Comparison of ENCODE assay signal across 8 mouse cellular contexts in the genomic region with DNA sequence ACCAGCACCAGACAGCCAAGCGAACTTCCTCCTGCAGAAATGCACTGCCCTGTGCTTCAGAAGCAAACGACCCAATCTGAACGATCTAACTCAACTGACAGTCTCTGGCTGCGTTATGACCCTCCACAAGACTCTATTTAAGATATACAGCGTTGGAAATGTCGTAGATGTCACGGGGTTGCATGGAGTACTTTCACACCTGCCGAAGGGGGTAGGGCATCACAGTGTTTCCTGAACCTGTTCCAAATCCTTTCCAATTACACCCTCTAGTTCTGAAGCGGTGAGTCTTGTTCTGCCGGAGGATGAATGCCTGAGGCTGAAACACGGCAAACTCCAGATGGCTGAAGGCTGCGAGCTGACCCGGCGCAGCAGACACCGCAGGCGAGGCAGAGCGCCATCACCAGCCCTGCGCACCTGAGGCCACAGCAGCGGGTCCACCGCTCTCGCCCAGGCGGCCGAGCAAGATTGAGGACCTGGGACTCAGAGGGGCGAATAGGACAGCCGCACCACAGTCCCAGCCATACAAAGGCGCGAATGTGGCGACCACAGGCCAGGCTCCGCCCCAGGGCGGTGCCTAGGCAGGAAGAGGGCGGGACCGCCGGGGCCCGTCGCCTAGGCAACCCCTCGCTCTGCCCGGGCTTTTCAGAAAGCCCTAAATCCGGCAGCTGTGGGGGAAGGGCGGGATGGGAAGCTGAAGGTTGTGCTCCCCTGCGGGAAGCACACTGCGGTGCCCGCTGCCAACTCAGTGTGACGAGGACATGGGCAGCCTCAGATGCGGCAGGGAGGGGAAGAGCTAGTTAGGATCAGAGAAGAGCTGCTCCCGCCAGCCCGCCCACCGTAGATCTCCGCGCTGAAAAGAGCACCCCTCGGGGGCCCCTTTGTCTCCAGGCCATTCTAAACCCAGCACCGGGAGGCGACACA. TPM values are rescaled to one million over a fixed set of nuclear protein-coding genes. Genes with fewer than 3 reads are reported as not detected.
DNase-seq lines count a peak whose midpoint lies in the region; ATAC-seq and TF ChIP-seq lines count a peak whose summit lies in the region.

Ing1 (plus strand) TSS at position 773 of the 921 bp plus-strand sequence.

- DNase-seq in forebrain, embryonic 14.5 days (ENCODE audit: low spot score), result peak; percentile 99
- peak; percentile 95 to 97 for DNase-seq in heart, postnatal 14 days
- peak; percentile 95 for DNase-seq in layer of hippocampus, adult 11-12 months (ENCODE audit: low spot score)
- DNase-seq in lung, adult 18-20 months, result peak; percentile 93 to 95
- peak; percentile 94 for DNase-seq in testis, postnatal 14 days (ENCODE audit: low spot score)

- peak within 1 kb of the TSS; percentile 91 for H3K4me3 ChIP-seq in ES-Bruce4 (ENCODE audit: low read depth, low read length)
- peak within 1 kb of the TSS; percentile 71 for H3K4me3 ChIP-seq in forebrain, embryonic 14.5 days (ENCODE audit: low read depth, low read length)
- H3K4me3 ChIP-seq in neural tube, embryonic 15.5 days (replicated peaks), result peak within 1 kb of the TSS; percentile 95

- no peaks in the 10 kb centered on the region for H3K9me3 ChIP-seq in ES-Bruce4 (replicated peaks; ENCODE audit: control insufficient read depth, insufficient read depth, low read length, poor library complexity, severe bottlenecking)
- H3K9me3 ChIP-seq in forebrain, embryonic 14.5 days (replicated peaks; ENCODE audit: control insufficient read depth, low read length), result no peaks in the 10 kb centered on the region
- no peaks in the 10 kb centered on the region for H3K9me3 ChIP-seq in neural tube, embryonic 15.5 days (replicated peaks)

- peak; percentile 54 for ATAC-seq in cerebellum, adult (ENCODE audit: insufficient number of reproducible peaks, low FRiP score, low TSS enrichment)
- peak; percentile 81 for ATAC-seq in forebrain, embryonic 14.5 days
- peak; percentile 87 for ATAC-seq in neural tube, embryonic 15.5 days (ENCODE audit: low FRiP score)

- H3K27ac ChIP-seq in ES-Bruce4 (ENCODE audit: insufficient read depth, low read length), result peak within 1 kb of the TSS; percentile 86
- peak within 1 kb of the TSS; percentile 100 for H3K27ac ChIP-seq in forebrain, embryonic 14.5 days (ENCODE audit: low read depth, low read length)
- peak within 1 kb of the TSS; percentile 100 for H3K27ac ChIP-seq in neural tube, embryonic 15.5 days (replicated peaks)

- H3K27me3 ChIP-seq in ES-Bruce4 (ENCODE audit: control insufficient read depth, insufficient read depth, low read length, poor library complexity, severe bottlenecking), result no peaks in the 10 kb centered on the region
- no peaks in the 10 kb centered on the region for H3K27me3 ChIP-seq in forebrain, embryonic 14.5 days (replicated peaks; ENCODE audit: control insufficient read depth, insufficient read depth, low read length)
- no peaks in the 10 kb centered on the region for H3K27me3 ChIP-seq in neural tube, embryonic 15.5 days (replicated peaks)

- H3K4me1 ChIP-seq in ES-Bruce4 (ENCODE audit: control insufficient read depth, insufficient read depth, low read length), result no peaks in the 10 kb centered on the region
- H3K4me1 ChIP-seq in forebrain, embryonic 14.5 days (ENCODE audit: control insufficient read depth, insufficient read depth, low read length), result peaks cover 14% of the 10 kb centered on the region
- peaks cover 32% of the 10 kb centered on the region for H3K4me1 ChIP-seq in neural tube, embryonic 15.5 days

- no peak for TF ChIP-seq CTCF in ES-Bruce4 (IDR thresholded peaks at IDR 0.05; ENCODE audit: low read depth, low read length)

- H3K36me3 ChIP-seq in ES-Bruce4 (ENCODE audit: control insufficient read depth, insufficient read depth, low read length, poor library complexity, severe bottlenecking), result no peaks in the 10 kb centered on the region
- no peaks in the 10 kb centered on the region for H3K36me3 ChIP-seq in forebrain, embryonic 14.5 days (ENCODE audit: control insufficient read depth, insufficient read depth, low read length)
- no peaks in the 10 kb centered on the region for H3K36me3 ChIP-seq in neural tube, embryonic 15.5 days

- peak within 1 kb of the TSS; percentile 82 for H3K4me2 ChIP-seq in forebrain, embryonic 14.5 days (ENCODE audit: low read length)
- H3K4me2 ChIP-seq in neural tube, embryonic 15.5 days, result peak within 1 kb of the TSS; percentile 77

- intact Hi-C loops in heart, postnatal 14 days (cut with DNase I), result loop anchor here (2.0 kb wide), 1 partner anchor 80 kb away; the partner anchor contains the start of gene Ankrd10

- H3K9ac ChIP-seq in ES-Bruce4 (ENCODE audit: low read depth, poor library complexity, severe bottlenecking), result peak within 1 kb of the TSS; percentile 98
- peak within 1 kb of the TSS; percentile 82 for H3K9ac ChIP-seq in forebrain, embryonic 14.5 days (ENCODE audit: low read length)
- peak within 1 kb of the TSS; percentile 93 for H3K9ac ChIP-seq in neural tube, embryonic 15.5 days (replicated peaks)

- TF ChIP-seq EP300 in ES-Bruce4 (IDR thresholded peaks at IDR 0.05; ENCODE audit: insufficient read depth, low read depth, low read length), result 0 out of 2 replicates have a peak, but pooled peaks have one; percentile 11

- under 1% methylated on average over 52 of the region's 52 CpGs for WGBS in forebrain, embryonic 14.5 days
- under 1% methylated on average over 51 of the region's 52 CpGs for WGBS in neural tube, embryonic 15.5 days

- peak; percentile 92 for TF ChIP-seq POLR2A in ES-Bruce4 (IDR thresholded peaks at IDR 0.05; ENCODE audit: insufficient read depth, low read length)

RNA-seq across cellular contexts. Expression of gene Ing1, which starts in this region (rescaled TPM):
- 58.2 and 59.1 TPM in 2 replicates for polyA plus RNA-seq in ES-Bruce4 (2011; ENCODE audit: insufficient read depth, insufficient read length, low read depth, missing spikeins)
- polyA plus RNA-seq in forebrain, embryonic 14.5 days (2014; fragmentation: Nextera tagmentation; extraction: Ambion mirVana), result 49.1 and 50.8 TPM in 2 replicates
- total RNA-seq in heart, postnatal 14 days (2021), result 10 to 100 TPM; 23.6 to 24.2 TPM
- 43.0 and 44.7 TPM in 2 replicates for polyA plus RNA-seq in neural tube, embryonic 15.5 days (2015; fragmentation: Nextera tagmentation; extraction: Ambion mirVana)

Comparison
In these comparisons a context has a peak if more than half of its experiments do, and no peak if none do; other contexts are left out.
1. Peak in every context shown above with its lines: DNase-seq, ATAC-seq, H3K4me3 ChIP-seq and H3K27ac ChIP-seq.